ENCODE assay signal across 8 mouse cellular contexts in genomic region chr2:173174569-173174968, GRCm38 (mm10). TPM values are rescaled to one million over a fixed set of nuclear protein-coding genes. Genes with fewer than 3 reads are reported as not detected.
DNase-seq lines count a peak whose midpoint lies in the region; ATAC-seq lines count a peak whose summit lies in the region.

No protein-coding gene starts in this region.

- no peak overlapping the region for H3K9ac ChIP-seq in forebrain, embryonic 12.5 days
- 0 out of 2 replicates have a peak overlapping the region, but pooled peaks have one; percentile 19 for H3K9ac ChIP-seq in hindbrain, embryonic 16.5 days (ENCODE audit: low read depth, low read length)
- peak overlapping the region; percentile 61 for H3K9ac ChIP-seq in midbrain, embryonic 16.5 days (ENCODE audit: low read depth, low read length)

- H3K27me3 ChIP-seq in forebrain, embryonic 12.5 days, result peaks cover 27% of the 10 kb centered on the region
- H3K27me3 ChIP-seq in hindbrain, embryonic 16.5 days (replicated peaks; ENCODE audit: control insufficient read depth, insufficient read depth, low read length), result no peaks in the 10 kb centered on the region
- H3K27me3 ChIP-seq in midbrain, embryonic 16.5 days (ENCODE audit: control insufficient read depth, insufficient read depth, low read depth, low read length), result 0 out of 2 replicates have a peak, but pooled peaks cover 3% of the 10 kb centered on the region

- H3K9me3 ChIP-seq in forebrain, embryonic 12.5 days, result no peaks in the 10 kb centered on the region
- H3K9me3 ChIP-seq in hindbrain, embryonic 16.5 days (ENCODE audit: control insufficient read depth, low read length), result no peaks in the 10 kb centered on the region
- H3K9me3 ChIP-seq in midbrain, embryonic 16.5 days (replicated peaks; ENCODE audit: control insufficient read depth, low read length, poor library complexity, severe bottlenecking), result no peaks in the 10 kb centered on the region

- H3K36me3 ChIP-seq in forebrain, embryonic 12.5 days (replicated peaks), result no peaks in the 10 kb centered on the region
- no peaks in the 10 kb centered on the region for H3K36me3 ChIP-seq in hindbrain, embryonic 16.5 days (ENCODE audit: control insufficient read depth, insufficient read depth, low read length)
- H3K36me3 ChIP-seq in midbrain, embryonic 16.5 days (ENCODE audit: control insufficient read depth, insufficient read depth, low read length), result no peaks in the 10 kb centered on the region

- H3K4me2 ChIP-seq in forebrain, embryonic 12.5 days, result peak overlapping the region; percentile 60
- peak overlapping the region; percentile 64 for H3K4me2 ChIP-seq in hindbrain, embryonic 16.5 days (ENCODE audit: low read length)
- H3K4me2 ChIP-seq in midbrain, embryonic 16.5 days (ENCODE audit: low read length), result peak overlapping the region; percentile 72

- 67% methylated on average over 1 of the region's 1 CpGs for WGBS in forebrain, embryonic 12.5 days
- WGBS in hindbrain, embryonic 16.5 days, result 53% methylated on average over 1 of the region's 1 CpGs
- WGBS in midbrain, embryonic 16.5 days, result 37% methylated on average over 1 of the region's 1 CpGs

- H3K4me3 ChIP-seq in forebrain, embryonic 12.5 days (replicated peaks), result peak overlapping the region; percentile 27
- no peak overlapping the region for H3K4me3 ChIP-seq in hindbrain, embryonic 16.5 days (ENCODE audit: low read length)
- H3K4me3 ChIP-seq in midbrain, embryonic 16.5 days (ENCODE audit: low read depth, low read length), result no peak overlapping the region

- peaks cover 36% of the 10 kb centered on the region for H3K4me1 ChIP-seq in forebrain, embryonic 12.5 days
- H3K4me1 ChIP-seq in hindbrain, embryonic 16.5 days (ENCODE audit: control insufficient read depth, insufficient read depth, low read depth, low read length), result peaks cover 31% of the 10 kb centered on the region
- H3K4me1 ChIP-seq in midbrain, embryonic 16.5 days (ENCODE audit: control insufficient read depth, insufficient read depth, low read length), result peaks cover 28% of the 10 kb centered on the region

- ATAC-seq in forebrain, embryonic 12.5 days (ENCODE audit: low FRiP score), result no peak
- no peak; the same call in 1 of the 2 replicates for ATAC-seq in hindbrain, embryonic 16.5 days
- no peak for ATAC-seq in midbrain, embryonic 16.5 days

- peak; percentile 2 for DNase-seq in layer of hippocampus, adult 11-12 months (ENCODE audit: low spot score)
- DNase-seq in layer of hippocampus, adult 9-11 months, result no peak
- DNase-seq in cerebellum, postnatal 36 days, result no peak
- DNase-seq in thymus, postnatal 10 days (ENCODE audit: low spot score in 2 of 2), result no peak
- no peak for DNase-seq in natural killer cell, adult 2 months (ENCODE audit: low spot score in 2 of 2)

- H3K27ac ChIP-seq in forebrain, embryonic 12.5 days, result peak overlapping the region; percentile 95
- peak overlapping the region; percentile 88 for H3K27ac ChIP-seq in hindbrain, embryonic 16.5 days (ENCODE audit: low read depth, low read length)
- H3K27ac ChIP-seq in midbrain, embryonic 16.5 days (ENCODE audit: low read length), result peak overlapping the region; percentile 89

RNA-seq across cellular contexts. Expression of gene Pck1, which starts 21.7 kb away (rescaled TPM):
- polyA plus RNA-seq in forebrain, embryonic 12.5 days (2016; fragmentation: Nextera tagmentation; extraction: Ambion mirVana), result not detected in 2 replicates
- polyA plus RNA-seq in hindbrain, embryonic 16.5 days (2015; fragmentation: Nextera tagmentation; extraction: Ambion mirVana), result not detected in 2 replicates
- polyA plus RNA-seq in midbrain, embryonic 16.5 days (2015; fragmentation: Nextera tagmentation; extraction: Ambion mirVana), result not detected in 2 replicates

RNA-seq across cellular contexts. Expression of gene Zbp1, which starts 44.2 kb away (rescaled TPM):
- polyA plus RNA-seq in forebrain, embryonic 12.5 days (2016; fragmentation: Nextera tagmentation; extraction: Ambion mirVana), result 0.34 TPM in 1 of 2 replicates, not detected in the other
- 0.20 TPM in 1 of 2 replicates, not detected in the other for polyA plus RNA-seq in hindbrain, embryonic 16.5 days (2015; fragmentation: Nextera tagmentation; extraction: Ambion mirVana)
- polyA plus RNA-seq in midbrain, embryonic 16.5 days (2015; fragmentation: Nextera tagmentation; extraction: Ambion mirVana), result 0.30 TPM in 1 of 2 replicates, not detected in the other

RNA-seq across cellular contexts. Expression of gene Ctcfl, which starts 55.2 kb away (rescaled TPM):
- 0.09 TPM in 1 of 2 replicates, not detected in the other for polyA plus RNA-seq in forebrain, embryonic 12.5 days (2016; fragmentation: Nextera tagmentation; extraction: Ambion mirVana)
- polyA plus RNA-seq in hindbrain, embryonic 16.5 days (2015; fragmentation: Nextera tagmentation; extraction: Ambion mirVana), result 0.08 TPM in 1 of 2 replicates, not detected in the other
- polyA plus RNA-seq in midbrain, embryonic 16.5 days (2015; fragmentation: Nextera tagmentation; extraction: Ambion mirVana), result 0.06 and 0.11 TPM in 2 replicates
